Mouse (Mus musculus) brain, embryonic 14.5 days (tissue): Measurements from ENCODE around the gene Slco2b1. TPM values are rescaled to one million over a fixed set of nuclear protein-coding genes. Genes with fewer than 3 reads are reported as not detected.

ENCODE experiments used
- DNase-seq: peaks from one replicate; pipeline ENCODE4 v3.0.0-alpha.2; 2011; ENCODE audit warnings: low read depth
- CTCF ChIP-seq: fragments of 200-500 bp; IDR thresholded peaks from 2 replicates; pipeline ENCODE4 v1.5.1; 2012; ENCODE audit warnings: inconsistent platforms, mild to moderate bottlenecking, moderate library complexity, borderline replicate concordance; ENCODE audit not compliant: insufficient read depth, insufficient read length; ENCODE audit errors: extremely low read depth
- POLR2A ChIP-seq: fragments of 200-500 bp; IDR thresholded peaks from 2 replicates; pipeline ENCODE4 v1.6.1; 2012; ENCODE audit warnings: mild to moderate bottlenecking, inconsistent platforms, borderline replicate concordance; ENCODE audit not compliant: poor library complexity, insufficient read depth, insufficient read length, severe bottlenecking; ENCODE audit errors: extremely low read depth
- polyA plus RNA-seq: library from polyadenylated mRNA; depleted of rRNA; stranded (reverse); fragments of >200 nt; gene quantifications from 2 replicates; pipeline ENCODE4 v1.2.3, GENCODE M21; 2012; rRNA removed

Gene Slco2b1
- polyA plus RNA-seq, 1 experiment = 7.9 TPM

DNA sequence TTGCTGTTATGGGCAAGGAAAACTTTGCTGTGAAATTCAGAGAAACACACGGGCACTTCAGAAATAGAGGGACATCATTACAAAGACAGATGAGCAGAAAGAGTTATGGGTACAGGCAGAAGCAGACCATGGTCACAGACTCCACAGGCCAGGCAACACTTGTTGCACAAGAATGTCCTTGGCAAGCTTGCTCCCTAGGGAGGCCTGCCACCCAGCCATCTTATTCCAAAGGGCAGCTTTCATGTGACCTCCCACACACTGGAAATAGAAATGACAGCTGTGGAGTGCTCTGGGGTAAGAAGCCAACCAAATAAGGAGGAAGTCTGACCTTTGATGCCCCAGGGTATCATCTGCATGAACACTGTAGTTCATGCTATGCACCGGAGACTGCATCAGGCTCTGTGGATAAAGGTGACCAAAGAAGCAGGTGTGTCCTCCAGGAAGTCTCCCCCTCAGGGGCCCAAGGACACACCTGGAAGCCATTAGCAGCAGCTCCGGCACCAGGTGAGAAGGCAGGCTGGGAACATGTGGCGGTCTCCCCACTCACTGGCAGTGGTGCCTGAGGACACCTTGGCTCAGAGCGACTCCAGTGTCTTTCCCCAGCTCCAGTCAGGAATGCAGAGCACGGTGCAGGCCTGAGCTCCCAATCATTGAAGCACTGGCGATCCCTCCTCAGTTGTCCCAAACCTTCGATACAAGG is 77.0 kb downstream of the Slco2b1 start:
- no peak for TF ChIP-seq CTCF
- TF ChIP-seq POLR2A = no peak
- no peak for DNase-seq

- no peak for TF ChIP-seq POLR2A
- TF ChIP-seq CTCF = no peak
- DNase-seq = no peak
These were observed 78.9 kb downstream of the Slco2b1 start for GRCm38 (mm10) chr7:99632286-99632685.

GRCm38 (mm10) chr7:99627366-99627765 is 83.8 kb downstream of the Slco2b1 start:
- no peak for TF ChIP-seq CTCF
- TF ChIP-seq POLR2A = no peak
- DNase-seq = no peak

- DNase-seq = peak; percentile 54
- no peak for TF ChIP-seq POLR2A
- TF ChIP-seq CTCF = no peak
These were observed 84.5 kb downstream of the Slco2b1 start, which contains the start of gene Tpbgl for GRCm38 (mm10) chr7:99626376-99627270. Gene Tpbgl, minus strand, starts transcription at chr7:99627103.

- peak; percentile 45; the same call in 1 of the 2 replicates for TF ChIP-seq POLR2A
- peak; percentile 81 for TF ChIP-seq CTCF
- peak; percentile 93 for DNase-seq
These were observed 85.3 kb downstream of the Slco2b1 start for GRCm38 (mm10) chr7:99625722-99626375.

GRCm38 (mm10) chr7:99618860-99619259 is 92.3 kb downstream of the Slco2b1 start:
- TF ChIP-seq POLR2A (no peak), CTCF (peak; percentile 65; the same call in 1 of the 2 replicates)
- peak; percentile 69 for DNase-seq

DNA sequence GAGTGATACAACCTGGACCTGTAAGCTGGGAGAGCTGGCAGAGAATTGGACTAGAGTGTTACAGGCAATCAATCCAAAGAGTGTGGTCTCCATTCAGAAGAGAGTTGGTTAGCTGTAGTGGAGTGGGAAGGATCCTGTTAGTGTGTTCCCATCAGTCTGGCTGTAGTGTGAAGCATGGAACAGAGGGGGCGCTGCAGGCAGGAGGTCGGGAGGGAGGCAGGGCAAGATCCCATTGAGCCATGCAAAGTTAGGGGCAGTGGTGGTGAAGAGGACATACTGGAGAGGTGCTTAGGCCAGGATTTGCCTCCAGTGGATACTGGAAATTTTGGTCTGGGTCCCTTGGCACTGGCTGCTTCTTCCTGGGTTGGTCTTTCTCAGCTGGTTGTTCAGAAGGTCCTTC is 92.9 kb downstream of the Slco2b1 start:
- TF ChIP-seq CTCF (0 out of 2 replicates have a peak, but pooled peaks have one; percentile 4), POLR2A (no peak)
- DNase-seq = no peak

Other genes with a start within 250 kb of the Slco2b1 start
- 13.2 and 17.9 TPM in 2 replicates for gene Klhl35, start 245.3 kb downstream of the Slco2b1 start, polyA plus RNA-seq
- gene Rps3, start 227.6 kb downstream of the Slco2b1 start, polyA plus RNA-seq = 722 and 820 TPM in 2 replicates
- 45.5 and 63.2 TPM in 2 replicates for gene Arrb1, start 175.9 kb downstream of the Slco2b1 start, polyA plus RNA-seq
- gene Tpbgl, start 84.2 kb downstream of the Slco2b1 start, polyA plus RNA-seq = 0.83 and 1.7 TPM in 2 replicates
- gene Olfr520, start 18.9 kb upstream of the Slco2b1 start, polyA plus RNA-seq = 0.08 TPM in 1 of 2 replicates, not detected in the other
- gene Olfr521, start 52.2 kb upstream of the Slco2b1 start, polyA plus RNA-seq = not detected in 2 replicates
- gene Neu3, start 117.1 kb upstream of the Slco2b1 start, polyA plus RNA-seq = 1.7 and 2.2 TPM in 2 replicates
- 0.55 and 0.67 TPM in 2 replicates for gene Xrra1, start 147.8 kb upstream of the Slco2b1 start, polyA plus RNA-seq
- gene Spcs2, start 152.1 kb upstream of the Slco2b1 start, polyA plus RNA-seq = 75.5 and 101 TPM in 2 replicates